Mouse (Mus musculus) C2C12 (cell line): Measurements from ENCODE around the gene Dag1. TPM values are rescaled to one million over a fixed set of nuclear protein-coding genes. Genes with fewer than 3 reads are reported as not detected.
"Not testable (repeated sequence)": the region's sequence is repeated elsewhere in the genome, so short reads cannot be mapped to it uniquely, and the experiment has no call there.

Source experiments
- H3K27me3 ChIP-seq: one replicate; pipeline ENCODE4 v1.6.1; 2011; ENCODE audit not compliant: control insufficient read depth, insufficient read depth, insufficient read length
- H3K36me3 ChIP-seq: one replicate; pipeline ENCODE4 v1.6.1; 2011; ENCODE audit not compliant: control insufficient read depth, insufficient read depth
- H3K4me3 ChIP-seq: one replicate; pipeline ENCODE4 v1.5.1; 2011; ENCODE audit warnings: mild to moderate bottlenecking, control low read depth; ENCODE audit not compliant: poor library complexity, insufficient read depth, severe bottlenecking
- H3K79me2 ChIP-seq: one replicate; pipeline ENCODE4 v1.6.1; 2011; ENCODE audit not compliant: control insufficient read depth, insufficient read depth
- H3K79me3 ChIP-seq: one replicate; pipeline ENCODE4 v1.6.1; 2011; ENCODE audit warnings: low read depth, control low read depth
- H3ac ChIP-seq: one replicate; pipeline ENCODE3; 2011; ENCODE audit warnings: low read depth; ENCODE audit not compliant: control insufficient read depth, insufficient read length
- CEBPB ChIP-seq: IDR thresholded peaks from one replicate; pipeline ENCODE4 v1.6.1; 2011; ENCODE audit warnings: low read depth, mild to moderate bottlenecking, control low read depth, moderate library complexity
- CTCF ChIP-seq: IDR thresholded peaks from one replicate; pipeline ENCODE4 v1.5.1; 2011; ENCODE audit not compliant: control insufficient read depth, insufficient read depth, insufficient read length
- FOSL1 ChIP-seq: IDR thresholded peaks from one replicate; pipeline ENCODE4 v1.8.0; 2011; ENCODE audit warnings: mild to moderate bottlenecking, low read length; ENCODE audit not compliant: poor library complexity, insufficient read depth, severe bottlenecking
- MAX ChIP-seq: IDR thresholded peaks from one replicate; pipeline ENCODE4 v1.6.1; 2011; ENCODE audit warnings: mild to moderate bottlenecking, control low read depth
- MYOD1 ChIP-seq: IDR thresholded peaks from one replicate; pipeline ENCODE4 v1.6.1; 2011; ENCODE audit warnings: low read depth; ENCODE audit not compliant: control insufficient read depth, insufficient read length
- MYOG ChIP-seq: IDR thresholded peaks from one replicate; pipeline ENCODE4 v1.6.1; 2011; ENCODE audit not compliant: control insufficient read depth, insufficient read length; ENCODE audit errors: extremely low read depth
- USF1 ChIP-seq: IDR thresholded peaks from one replicate; pipeline ENCODE4 v1.6.1; 2011; ENCODE audit warnings: low read depth, mild to moderate bottlenecking, control low read depth, moderate library complexity
- polyA plus RNA-seq: library from polyadenylated mRNA; unstranded; fragments of >200 nt; fragmentation: generic; extraction: Trizol; gene quantifications from one replicate; pipeline ENCODE4 v1.2.1, GENCODE M21; 2012; ENCODE audit warnings: missing spikeins

Gene Dag1
- polyA plus RNA-seq, 1 experiment: 42.3 TPM

DNA sequence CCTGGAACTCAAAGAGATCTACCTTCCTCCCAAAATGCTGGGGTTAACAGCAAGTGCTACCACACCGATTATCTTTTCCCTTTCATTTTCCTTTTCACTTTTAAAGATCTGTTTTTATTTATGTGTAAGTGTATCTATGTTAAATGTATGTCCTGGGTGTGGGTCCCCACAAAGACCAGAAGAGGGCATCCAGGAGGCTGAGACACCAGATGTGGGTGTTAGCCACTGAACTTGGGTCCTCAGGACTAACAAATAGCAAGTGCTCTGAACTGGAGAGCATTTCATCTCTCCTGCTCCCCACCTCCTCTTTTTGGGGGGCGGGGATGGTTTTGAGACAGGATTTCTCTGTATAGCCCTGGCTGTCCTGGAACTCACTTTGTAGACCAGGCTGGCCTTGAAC is 61.6 kb downstream of the Dag1 start:
- no peaks in the 10 kb centered on the region for H3K79me3 ChIP-seq
- H3K4me3 ChIP-seq: no peak overlapping the region
- H3K36me3 ChIP-seq: no peaks in the 10 kb centered on the region
- no peaks in the 10 kb centered on the region for H3K79me2 ChIP-seq
- TF ChIP-seq MYOG (no peak), MYOD1 (no peak), FOSL1 (no peak), CEBPB (no peak), MAX (no peak), USF1 (no peak), CTCF (no peak)
- H3ac ChIP-seq: no peak overlapping the region
- no peaks in the 10 kb centered on the region for H3K27me3 ChIP-seq

GRCm38 (mm10) chr9:108201160-108201559 is 62.6 kb downstream of the Dag1 start:
- TF ChIP-seq MYOG (no peak), FOSL1 (no peak), CTCF (peak; percentile 29), USF1 (no peak), MAX (no peak), CEBPB (peak; percentile 41), MYOD1 (no peak)
- Histone ChIP-seq H3K79me3 (no peaks in the 10 kb centered on the region), H3K36me3 (no peaks in the 10 kb centered on the region), H3K27me3 (no peaks in the 10 kb centered on the region), H3ac (no peak overlapping the region), H3K79me2 (no peaks in the 10 kb centered on the region), H3K4me3 (no peak overlapping the region)

DNA sequence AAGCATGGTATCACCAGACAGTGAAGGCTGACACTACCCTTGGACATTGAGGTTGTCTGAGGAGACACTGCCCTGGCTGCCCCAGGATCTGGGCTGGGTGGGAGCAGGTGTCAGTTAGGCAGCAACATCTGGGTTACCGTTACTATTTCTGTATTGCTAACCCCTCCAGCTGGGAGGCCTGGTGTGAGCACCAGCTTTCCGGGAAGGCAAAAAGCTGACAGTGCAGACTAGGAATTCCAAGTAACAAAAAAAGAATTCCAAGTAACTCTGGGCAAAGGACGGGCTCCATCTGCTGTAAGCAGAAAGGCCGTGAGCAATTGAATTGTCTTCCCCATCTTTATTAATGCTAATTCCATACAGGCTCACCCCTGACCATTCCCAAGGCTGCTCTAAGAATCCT is 65.1 kb downstream of the Dag1 start:
- no peak for TF ChIP-seq MYOG
- no peak for TF ChIP-seq USF1
- TF ChIP-seq MAX: no peak
- TF ChIP-seq CTCF: no peak
- no peak for TF ChIP-seq CEBPB
- no peak for TF ChIP-seq MYOD1
- TF ChIP-seq FOSL1: no peak
- no peaks in the 10 kb centered on the region for H3K36me3 ChIP-seq
- no peak overlapping the region for H3ac ChIP-seq

GRCm38 (mm10) chr9:108196920-108197677 is 66.7 kb downstream of the Dag1 start:
- TF ChIP-seq FOSL1 (no peak), MYOD1 (no peak), MYOG (no peak), USF1 (no peak), CTCF (no peak), MAX (no peak), CEBPB (no peak)
- Histone ChIP-seq H3K79me2 (no peaks in the 10 kb centered on the region), H3K36me3 (no peaks in the 10 kb centered on the region), H3ac (no peak overlapping the region), H3K27me3 (peaks cover 7% of the 10 kb centered on the region), H3K79me3 (no peaks in the 10 kb centered on the region), H3K4me3 (no peak overlapping the region)

More for the DNA sequence above, 65.1 kb downstream of the Dag1 start:
- Histone ChIP-seq H3K4me3 (no peak overlapping the region), H3K79me3 (no peaks in the 10 kb centered on the region), H3K27me3 (no peaks in the 10 kb centered on the region), H3K79me2 (no peaks in the 10 kb centered on the region)

DNA sequence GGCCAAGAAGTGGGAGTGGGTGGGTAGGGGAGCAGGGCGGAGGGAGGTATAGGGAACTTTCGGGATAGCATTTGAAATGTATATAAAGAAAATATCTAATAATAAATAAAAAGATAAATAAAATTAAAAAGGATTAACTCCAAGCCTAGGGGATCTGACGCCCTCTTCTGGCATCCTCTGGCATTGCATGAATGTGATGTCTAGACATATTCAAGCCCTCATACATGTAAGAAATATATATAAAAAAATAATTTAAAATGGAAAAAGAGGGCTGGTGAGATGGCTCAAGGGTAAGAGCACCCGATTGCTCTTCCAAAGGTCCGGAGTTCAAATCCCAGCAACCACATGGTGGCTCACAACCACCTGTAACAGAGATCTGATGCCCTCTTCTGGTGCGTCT is 67.5 kb downstream of the Dag1 start:
- H3ac ChIP-seq, H3K79me2 ChIP-seq, H3K36me3 ChIP-seq, H3K27me3 ChIP-seq, H3K79me3 ChIP-seq, H3K4me3 ChIP-seq: not testable (repeated sequence)

- Histone ChIP-seq H3K4me3 (no peak within 1 kb of the TSS), H3K27me3 (peaks cover 54% of the 10 kb centered on the region), H3K79me2 (no peaks in the 10 kb centered on the region), H3K36me3 (no peaks in the 10 kb centered on the region), H3K79me3 (no peaks in the 10 kb centered on the region), H3ac (no peak within 1 kb of the TSS)
- TF ChIP-seq MAX: no peak
- no peak for TF ChIP-seq CEBPB
- no peak for TF ChIP-seq FOSL1
- no peak for TF ChIP-seq MYOG
- TF ChIP-seq CTCF: no peak
- TF ChIP-seq MYOD1: no peak
- TF ChIP-seq USF1: no peak
Measured at GRCm38 (mm10) chr9:108189787-108190679, 73.7 kb downstream of the Dag1 start, which contains the start of gene Bsn. Bsn (minus strand) TSS chr9:108190384.
